ENCODE assay signal across 7 mouse cellular contexts in the genomic region with DNA sequence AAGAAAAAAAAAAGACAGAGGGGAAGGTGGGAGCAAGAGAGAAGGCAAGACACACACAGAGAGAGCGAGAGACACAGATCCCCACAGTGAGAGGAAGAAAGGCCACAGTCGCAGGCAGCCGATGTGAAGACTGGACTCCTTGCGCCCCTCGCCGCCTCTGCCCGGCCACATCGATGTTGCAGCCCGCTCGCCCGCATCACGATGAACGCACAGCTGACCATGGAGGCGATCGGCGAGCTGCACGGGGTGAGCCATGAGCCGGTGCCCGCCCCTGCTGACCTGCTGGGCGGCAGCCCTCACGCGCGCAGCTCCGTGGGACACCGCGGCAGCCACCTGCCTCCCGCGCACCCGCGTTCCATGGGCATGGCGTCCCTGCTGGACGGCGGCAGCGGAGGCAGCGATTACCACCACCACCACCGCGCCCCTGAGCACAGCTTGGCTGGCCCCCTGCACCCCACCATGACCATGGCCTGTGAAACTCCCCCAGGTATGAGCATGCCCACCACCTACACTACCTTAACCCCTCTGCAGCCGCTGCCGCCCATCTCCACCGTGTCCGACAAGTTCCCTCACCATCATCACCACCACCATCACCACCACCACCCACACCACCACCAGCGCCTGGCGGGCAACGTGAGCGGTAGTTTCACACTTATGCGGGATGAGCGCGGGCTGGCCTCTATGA. TPM values are rescaled to one million over a fixed set of nuclear protein-coding genes. Genes with fewer than 3 reads are reported as not detected.
DNase-seq lines count a peak whose midpoint lies in the region; ATAC-seq and TF ChIP-seq lines count a peak whose summit lies in the region.

No protein-coding gene starts in this region.

- TF ChIP-seq POLR2A in lung, adult 2 months (IDR thresholded peaks at IDR 0.05; ENCODE audit: borderline replicate concordance, extremely low read depth, low read depth, low read length): no peak
- TF ChIP-seq POLR2A in embryonic fibroblast, embryonic 13.5 days (IDR thresholded peaks at IDR 0.05; ENCODE audit: low read depth, low read length): no peak

- H3K4me3 ChIP-seq in lung, adult 2 months (replicated peaks; ENCODE audit: extremely low read depth, low read depth, low read length): peak overlapping the region; percentile 42
- H3K4me3 ChIP-seq in embryonic fibroblast, embryonic 13.5 days (ENCODE audit: insufficient read depth, low read length): peak overlapping the region; percentile 34
- peak overlapping the region; percentile 48 for H3K4me3 ChIP-seq in intestine, postnatal 0 days (ENCODE audit: low read depth, low read length)
- H3K4me3 ChIP-seq in neural tube, embryonic 14.5 days (ENCODE audit: low read depth, low read length): peak overlapping the region; percentile 41

- 3% methylated on average over 48 of the region's 48 CpGs for WGBS in lung, adult 2 months
- WGBS in intestine, postnatal 0 days: under 1% methylated on average over 48 of the region's 48 CpGs
- WGBS in neural tube, embryonic 14.5 days: under 1% methylated on average over 48 of the region's 48 CpGs

- no peaks in the 10 kb centered on the region for H3K36me3 ChIP-seq in intestine, postnatal 0 days (ENCODE audit: control insufficient read depth, insufficient read depth)
- H3K36me3 ChIP-seq in neural tube, embryonic 14.5 days (ENCODE audit: control insufficient read depth, insufficient read depth, low read length): no peaks in the 10 kb centered on the region

- no peak overlapping the region for H3K27ac ChIP-seq in embryonic fibroblast, embryonic 13.5 days (ENCODE audit: insufficient read depth, low read length)
- no peak overlapping the region for H3K27ac ChIP-seq in intestine, postnatal 0 days (ENCODE audit: low read depth, low read length)
- peak overlapping the region; percentile 45 for H3K27ac ChIP-seq in neural tube, embryonic 14.5 days (ENCODE audit: low read depth, low read length)

- no peak for ATAC-seq in intestine, postnatal 0 days
- peak; percentile 12; the same call in 1 of the 2 replicates for ATAC-seq in neural tube, embryonic 14.5 days (ENCODE audit: low read depth)

- H3K27me3 ChIP-seq in intestine, postnatal 0 days (replicated peaks; ENCODE audit: control insufficient read depth, insufficient read depth, low read length): peaks cover 98% of the 10 kb centered on the region
- peaks cover 68% of the 10 kb centered on the region for H3K27me3 ChIP-seq in neural tube, embryonic 14.5 days (ENCODE audit: control insufficient read depth, insufficient read depth, low read length)

- H3K9ac ChIP-seq in intestine, postnatal 0 days (ENCODE audit: low read depth, low read length): no peak overlapping the region
- H3K9ac ChIP-seq in neural tube, embryonic 14.5 days (replicated peaks; ENCODE audit: low read depth, low read length): peak overlapping the region; percentile 53

- no peak for DNase-seq in lung, adult 2 months
- no peak for DNase-seq in lung, postnatal 36 days
- DNase-seq in frontal cortex, postnatal 25 days (ENCODE audit: low spot score in 2 of 2): no peak
- DNase-seq in urinary bladder, postnatal 14 days (ENCODE audit: low spot score): no peak

- peaks cover 14% of the 10 kb centered on the region for H3K4me1 ChIP-seq in lung, adult 2 months (ENCODE audit: control insufficient read depth, insufficient read depth, low read length)
- 0 out of 2 replicates have a peak, but pooled peaks cover 3% of the 10 kb centered on the region for H3K4me1 ChIP-seq in embryonic fibroblast, embryonic 13.5 days (ENCODE audit: control insufficient read depth, insufficient read depth, low read length)
- H3K4me1 ChIP-seq in intestine, postnatal 0 days (replicated peaks; ENCODE audit: control insufficient read depth, insufficient read depth, low read length): peaks cover 3% of the 10 kb centered on the region; the same call in 1 of the 2 replicates
- peaks cover 17% of the 10 kb centered on the region for H3K4me1 ChIP-seq in neural tube, embryonic 14.5 days (ENCODE audit: control insufficient read depth, insufficient read depth, low read length)

- peak overlapping the region; percentile 91 for H3K4me2 ChIP-seq in intestine, postnatal 0 days (replicated peaks; ENCODE audit: low read depth)
- H3K4me2 ChIP-seq in neural tube, embryonic 14.5 days (ENCODE audit: low read depth, low read length): peak overlapping the region; percentile 89

- no peak for TF ChIP-seq CTCF in lung, adult 2 months (IDR thresholded peaks at IDR 0.05; ENCODE audit: insufficient read depth, low read length)
- no peak for TF ChIP-seq CTCF in embryonic fibroblast, embryonic 13.5 days (IDR thresholded peaks at IDR 0.05; ENCODE audit: borderline replicate concordance, insufficient read depth, low read length)
- TF ChIP-seq CTCF in intestine, postnatal 0 days (IDR thresholded peaks at IDR 0.05; ENCODE audit: low read depth): 0 out of 2 replicates have a peak, but pooled peaks have one; percentile 6

- H3K9me3 ChIP-seq in intestine, postnatal 0 days (ENCODE audit: control insufficient read depth): no peaks in the 10 kb centered on the region
- H3K9me3 ChIP-seq in neural tube, embryonic 14.5 days (ENCODE audit: control insufficient read depth, low read length): no peaks in the 10 kb centered on the region

RNA-seq across cellular contexts. Expression of a gene that starts 0.5 kb away (rescaled TPM):
- polyA plus RNA-seq in lung, adult 2 months (2012; rRNA removed): not detected in 2 replicates
- not detected in 2 replicates for polyA plus RNA-seq in embryonic fibroblast, embryonic 13.5 days (2011; ENCODE audit: insufficient read length, low read depth, missing spikeins)
- polyA plus RNA-seq in intestine, postnatal 0 days (2015; fragmentation: Nextera tagmentation; extraction: Ambion mirVana): 0.07 TPM in 1 of 2 replicates, not detected in the other
- 3.5 and 4.6 TPM in 2 replicates for polyA plus RNA-seq in neural tube, embryonic 14.5 days (2014; fragmentation: Nextera tagmentation; extraction: Ambion mirVana)
